Comparison of ENCODE assay signal across 8 mouse cellular contexts in the genomic region with DNA sequence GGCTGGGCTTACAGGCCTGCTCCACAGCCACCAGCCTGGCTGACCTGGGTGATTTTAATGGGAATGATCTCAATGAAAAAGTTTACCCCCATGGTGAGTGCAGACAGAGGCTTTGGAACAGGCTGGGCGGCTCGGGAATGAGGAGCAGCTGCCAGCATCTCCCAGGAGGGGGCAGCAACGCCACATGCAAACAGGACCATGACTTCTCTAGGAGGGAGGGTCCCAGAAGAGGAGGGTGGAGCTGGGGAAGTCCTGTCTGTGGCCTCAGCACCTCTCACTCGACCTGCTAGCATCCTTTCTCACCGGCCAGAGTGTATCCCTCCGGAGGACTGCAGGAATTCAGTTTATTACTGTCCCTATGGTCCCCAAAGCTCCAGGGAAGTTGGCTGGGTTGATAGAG.
DNase-seq lines count a peak whose midpoint lies in the region; ATAC-seq lines count a peak whose summit lies in the region.

No protein-coding gene starts in this region.

- peak; percentile 83 for DNase-seq in adrenal gland, adult 2 months
- peak; percentile 73 for DNase-seq in embryo, embryonic 11.5 days (ENCODE audit: low read depth, low spot score)
- peak; percentile 97 for DNase-seq in heart, adult 11 months
- DNase-seq in kidney, adult 18-20 months = peak; percentile 82
- DNase-seq in limb, embryonic 10.5 days (ENCODE audit: low spot score) = peak; percentile 91
- peak; percentile 55 for DNase-seq in skeletal muscle tissue, adult 2 months (ENCODE audit: low read depth, low spot score)
- DNase-seq in yolk sac, embryonic 10.5 days (ENCODE audit: low spot score) = peak; percentile 81

- peak; percentile 90 for ATAC-seq in midbrain, embryonic 12.5 days (ENCODE audit: low FRiP score, low read depth)

- no peaks in the 10 kb centered on the region for H3K36me3 ChIP-seq in limb, embryonic 10.5 days
- no peaks in the 10 kb centered on the region for H3K36me3 ChIP-seq in midbrain, embryonic 12.5 days

- WGBS in limb, embryonic 10.5 days = 0% methylated on average over 6 of the region's 6 CpGs
- 0% methylated on average over 6 of the region's 6 CpGs for WGBS in midbrain, embryonic 12.5 days

- no peak overlapping the region for H3K9ac ChIP-seq in midbrain, embryonic 12.5 days (replicated peaks)

- H3K27me3 ChIP-seq in limb, embryonic 10.5 days (ENCODE audit: low read depth, poor library complexity, severe bottlenecking) = no peaks in the 10 kb centered on the region
- H3K27me3 ChIP-seq in midbrain, embryonic 12.5 days = no peaks in the 10 kb centered on the region

- no peaks in the 10 kb centered on the region for H3K9me3 ChIP-seq in limb, embryonic 10.5 days (replicated peaks)
- H3K9me3 ChIP-seq in midbrain, embryonic 12.5 days = no peaks in the 10 kb centered on the region

- H3K27ac ChIP-seq in limb, embryonic 10.5 days = no peak overlapping the region
- no peak overlapping the region for H3K27ac ChIP-seq in midbrain, embryonic 12.5 days (replicated peaks)

- no peaks in the 10 kb centered on the region for H3K4me1 ChIP-seq in limb, embryonic 10.5 days
- H3K4me1 ChIP-seq in midbrain, embryonic 12.5 days = 0 out of 2 replicates have a peak, but pooled peaks cover 2% of the 10 kb centered on the region

- peak overlapping the region; percentile 34 for H3K4me2 ChIP-seq in midbrain, embryonic 12.5 days (replicated peaks)

- H3K4me3 ChIP-seq in limb, embryonic 10.5 days = no peak overlapping the region
- no peak overlapping the region for H3K4me3 ChIP-seq in midbrain, embryonic 12.5 days
